Mouse (Mus musculus) testis, adult 2 months (tissue): ENCODE data around the gene Slc25a13. TPM values are rescaled to one million over a fixed set of nuclear protein-coding genes. Genes with fewer than 3 reads are reported as not detected.
"Not testable (repeated sequence)": the region's sequence is repeated elsewhere in the genome, so short reads cannot be mapped to it uniquely, and the experiment has no call there.

Experiments used
- H3K27ac ChIP-seq: fragments of 200-500 bp; 2 replicates; pipeline ENCODE4 v1.5.1; 2012; ENCODE audit warnings: low read depth, low read length; ENCODE audit not compliant: control insufficient read depth, insufficient read depth
- H3K27me3 ChIP-seq: fragments of 200-500 bp; 2 replicates; pipeline ENCODE4 v1.6.1; 2012; ENCODE audit warnings: mild to moderate bottlenecking, low read length, moderate library complexity; ENCODE audit not compliant: control insufficient read depth, insufficient read depth
- H3K36me3 ChIP-seq: fragments of 200-500 bp; 2 replicates; pipeline ENCODE4 v1.6.1; 2012; ENCODE audit warnings: mild to moderate bottlenecking, low read length; ENCODE audit not compliant: control insufficient read depth, insufficient read depth
- H3K4me1 ChIP-seq: fragments of 200-500 bp; 2 replicates; pipeline ENCODE4 v1.6.1; 2012; ENCODE audit warnings: low read length; ENCODE audit not compliant: control insufficient read depth, insufficient read depth
- H3K4me3 ChIP-seq: fragments of 200-500 bp; 2 replicates; pipeline ENCODE4 v1.5.1; 2012; ENCODE audit warnings: low read depth, mild to moderate bottlenecking, low read length, moderate library complexity, mixed read lengths; ENCODE audit not compliant: control insufficient read depth
- CTCF ChIP-seq: fragments of 200-500 bp; IDR thresholded peaks from 2 replicates; pipeline ENCODE4 v1.5.1; 2012; ENCODE audit warnings: low read depth, mild to moderate bottlenecking, inconsistent platforms, low read length, moderate library complexity; ENCODE audit not compliant: control insufficient read depth, insufficient read depth, insufficient replicate concordance
- POLR2A ChIP-seq: fragments of 200-500 bp; IDR thresholded peaks from 2 replicates; pipeline ENCODE4 v1.6.1; 2012; ENCODE audit warnings: low read depth, mild to moderate bottlenecking, inconsistent platforms, low read length, moderate library complexity; ENCODE audit not compliant: control insufficient read depth
- polyA plus RNA-seq: library from polyadenylated mRNA; depleted of rRNA; stranded (reverse); fragments of >200 nt; gene quantifications from 2 replicates; pipeline ENCODE4 v1.2.3, GENCODE M21; 2012

Gene Slc25a13
- polyA plus RNA-seq, 1 experiment, result 1.9 TPM

- no peaks in the 10 kb centered on the region for H3K4me1 ChIP-seq
- TF ChIP-seq CTCF (no peak), POLR2A (no peak)
- H3K27me3 ChIP-seq, result no peaks in the 10 kb centered on the region
- no peak overlapping the region for H3K4me3 ChIP-seq
- no peak overlapping the region for H3K27ac ChIP-seq
- H3K36me3 ChIP-seq, result no peaks in the 10 kb centered on the region
These were observed 14.5 kb downstream of the Slc25a13 start for GRCm38 (mm10) chr6:6202451-6202850.

GRCm38 (mm10) chr6:6201977-6202376 lies 15.0 kb downstream of the Slc25a13 start:
- Histone ChIP-seq H3K4me1 (no peaks in the 10 kb centered on the region), H3K27me3 (no peaks in the 10 kb centered on the region), H3K36me3 (no peaks in the 10 kb centered on the region), H3K4me3 (no peak overlapping the region), H3K27ac (no peak overlapping the region)
- TF ChIP-seq POLR2A, result no peak
- no peak for TF ChIP-seq CTCF

GRCm38 (mm10) chr6:6199138-6199870 lies 17.7 kb downstream of the Slc25a13 start:
- no peaks in the 10 kb centered on the region for H3K4me1 ChIP-seq
- no peak overlapping the region for H3K27ac ChIP-seq
- no peaks in the 10 kb centered on the region for H3K27me3 ChIP-seq
- H3K36me3 ChIP-seq, result no peaks in the 10 kb centered on the region
- no peak for TF ChIP-seq POLR2A
- no peak for TF ChIP-seq CTCF
- no peak overlapping the region for H3K4me3 ChIP-seq

GRCm38 (mm10) chr6:6198056-6198455 lies 18.9 kb downstream of the Slc25a13 start:
- H3K27ac ChIP-seq, H3K4me3 ChIP-seq, H3K27me3 ChIP-seq, H3K4me1 ChIP-seq, H3K36me3 ChIP-seq: not testable (repeated sequence)

- Histone ChIP-seq H3K4me1 (no peaks in the 10 kb centered on the region), H3K27ac (no peak overlapping the region), H3K36me3 (no peaks in the 10 kb centered on the region), H3K27me3 (no peaks in the 10 kb centered on the region), H3K4me3 (no peak overlapping the region)
- no peak for TF ChIP-seq CTCF
- no peak for TF ChIP-seq POLR2A
These were observed 19.6 kb downstream of the Slc25a13 start for GRCm38 (mm10) chr6:6197339-6197738.

GRCm38 (mm10) chr6:6196527-6196926 lies 20.4 kb downstream of the Slc25a13 start:
- no peaks in the 10 kb centered on the region for H3K4me1 ChIP-seq
- no peak overlapping the region for H3K27ac ChIP-seq
- no peaks in the 10 kb centered on the region for H3K27me3 ChIP-seq
- TF ChIP-seq CTCF (no peak), POLR2A (no peak)
- no peaks in the 10 kb centered on the region for H3K36me3 ChIP-seq
- H3K4me3 ChIP-seq, result no peak overlapping the region

GRCm38 (mm10) chr6:6194831-6195230 lies 22.1 kb downstream of the Slc25a13 start:
- Histone ChIP-seq H3K27me3 (no peaks in the 10 kb centered on the region), H3K4me3 (no peak overlapping the region), H3K27ac (no peak overlapping the region), H3K36me3 (no peaks in the 10 kb centered on the region), H3K4me1 (no peaks in the 10 kb centered on the region)
- TF ChIP-seq POLR2A, result no peak
- no peak for TF ChIP-seq CTCF

- TF ChIP-seq CTCF, result no peak
- TF ChIP-seq POLR2A, result no peak
These were observed 23.1 kb downstream of the Slc25a13 start for GRCm38 (mm10) chr6:6193906-6194305.

More at GRCm38 (mm10) chr6:6193906-6194305, 23.1 kb downstream of the Slc25a13 start:
- no peaks in the 10 kb centered on the region for H3K36me3 ChIP-seq
- no peak overlapping the region for H3K4me3 ChIP-seq
- H3K4me1 ChIP-seq, result no peaks in the 10 kb centered on the region
- H3K27me3 ChIP-seq, result no peaks in the 10 kb centered on the region
- H3K27ac ChIP-seq, result no peak overlapping the region
